Mouse (Mus musculus) ES-Bruce4 (cell line): ENCODE results near the gene Map7d1. TPM values are rescaled to one million over a fixed set of nuclear protein-coding genes. Genes with fewer than 3 reads are reported as not detected.
A peak's percentile ranks its signal among the peaks of the same experiment; 100 is the strongest.

ENCODE experiments used
- H3K27ac ChIP-seq: 2 replicates; pipeline ENCODE4 v1.5.1; 2012; ENCODE audit warnings: low read length, inconsistent platforms; ENCODE audit not compliant: insufficient read depth
- H3K27me3 ChIP-seq: 2 replicates; pipeline ENCODE4 v1.6.1; 2012; ENCODE audit warnings: mild to moderate bottlenecking, low read length, inconsistent platforms; ENCODE audit not compliant: control insufficient read depth, poor library complexity, insufficient read depth, severe bottlenecking
- H3K36me3 ChIP-seq: 2 replicates; pipeline ENCODE4 v1.6.1; 2012; ENCODE audit warnings: inconsistent platforms, mild to moderate bottlenecking, low read length, moderate library complexity; ENCODE audit not compliant: control insufficient read depth, poor library complexity, insufficient read depth, severe bottlenecking
- H3K4me1 ChIP-seq: one replicate; pipeline ENCODE4 v1.8.1; 2011; ENCODE audit warnings: low read length; ENCODE audit not compliant: control insufficient read depth, insufficient read depth
- H3K4me3 ChIP-seq: 2 replicates; pipeline ENCODE4 v1.5.1; 2011; ENCODE audit warnings: low read depth, mild to moderate bottlenecking, low read length
- H3K9ac ChIP-seq: 2 replicates; pipeline ENCODE4 v1.6.1; 2012; ENCODE audit warnings: low read depth, mild to moderate bottlenecking, inconsistent platforms; ENCODE audit not compliant: poor library complexity, severe bottlenecking
- H3K9me3 ChIP-seq: replicated peaks from 2 replicates; pipeline ENCODE4 v1.6.1; 2012; ENCODE audit warnings: mild to moderate bottlenecking, low read length, inconsistent platforms; ENCODE audit not compliant: control insufficient read depth, poor library complexity, insufficient read depth, severe bottlenecking
- CTCF ChIP-seq: IDR thresholded peaks from one replicate; pipeline ENCODE4 v1.8.1; 2011; ENCODE audit warnings: low read depth, low read length
- EP300 ChIP-seq: IDR thresholded peaks from 2 replicates; pipeline ENCODE4 v1.6.1; 2011; ENCODE audit warnings: low read depth, low read length; ENCODE audit not compliant: insufficient read depth
- POLR2A ChIP-seq: IDR thresholded peaks from one replicate; pipeline ENCODE4 v1.8.1; 2011; ENCODE audit warnings: low read length; ENCODE audit not compliant: insufficient read depth
- polyA plus RNA-seq: library from polyadenylated mRNA; stranded (reverse); fragments of >200 nt; gene quantifications from 2 replicates; pipeline ENCODE4 v1.2.4, GENCODE M21; 2011; ENCODE audit warnings: low read depth; ENCODE audit not compliant: missing spikeins, insufficient read depth, insufficient read length

The Map7d1 gene
- polyA plus RNA-seq, 1 experiment: 29.0 TPM

DNA sequence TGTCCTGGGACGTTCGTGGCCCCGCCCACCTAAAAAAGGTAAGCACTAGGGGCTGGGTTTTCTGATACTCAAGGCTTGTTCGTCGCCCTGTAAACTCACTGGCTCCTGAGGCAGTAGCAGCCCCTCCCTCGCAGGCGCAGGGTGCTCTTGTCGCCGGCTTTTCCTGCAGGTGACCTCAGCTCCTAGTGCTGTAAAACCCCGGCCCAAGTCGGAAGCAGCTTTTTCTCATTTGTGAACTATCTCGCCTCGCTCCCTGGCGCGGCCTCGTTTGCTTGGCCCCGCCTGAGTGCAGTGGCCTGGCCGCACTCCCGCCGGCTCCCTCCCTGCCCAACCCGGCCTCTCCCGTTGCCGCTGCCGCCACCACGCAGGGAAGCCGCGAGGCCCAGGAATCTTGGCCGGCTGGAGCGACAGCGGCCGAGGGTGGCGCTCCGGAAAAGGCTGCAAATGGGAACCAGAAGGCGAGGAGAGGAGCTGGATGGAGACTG is 40.5 kb upstream of the Map7d1 start:
- TF ChIP-seq POLR2A: no peak
- TF ChIP-seq CTCF: no peak
- no peak for TF ChIP-seq EP300
- H3K27ac ChIP-seq: no peak overlapping the region
- H3K4me3 ChIP-seq: peak overlapping the region; percentile 49
- H3K27me3 ChIP-seq: peaks cover 4% of the 10 kb centered on the region; the same call in 1 of the 2 replicates
- peaks cover 6% of the 10 kb centered on the region for H3K4me1 ChIP-seq
- peak overlapping the region; percentile 48 for H3K9ac ChIP-seq
- H3K36me3 ChIP-seq: no peaks in the 10 kb centered on the region
- H3K9me3 ChIP-seq: no peaks in the 10 kb centered on the region

DNA sequence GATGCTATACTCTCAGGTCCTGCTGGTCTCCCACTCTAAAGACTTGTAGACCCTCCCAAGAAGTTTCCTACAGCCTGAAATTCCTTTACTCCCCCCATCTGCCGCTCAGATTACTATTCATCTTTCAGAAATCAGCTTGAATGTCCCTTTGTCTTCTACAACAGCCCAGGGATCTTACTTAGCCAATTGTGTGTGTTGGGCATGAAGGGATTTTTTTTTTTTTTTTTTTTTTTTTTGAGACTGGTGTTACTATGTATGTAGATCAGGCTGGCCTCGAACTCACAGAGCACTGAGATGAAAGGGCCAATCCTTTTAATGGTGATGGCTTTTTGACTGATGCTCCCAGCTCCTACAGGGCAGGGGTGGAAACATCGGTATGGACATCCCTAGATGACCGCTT is 39.8 kb upstream of the Map7d1 start:
- Histone ChIP-seq H3K27ac (no peak overlapping the region), H3K9ac (no peak overlapping the region), H3K4me1 (peaks cover 6% of the 10 kb centered on the region), H3K27me3 (no peaks in the 10 kb centered on the region), H3K36me3 (no peaks in the 10 kb centered on the region), H3K9me3 (no peaks in the 10 kb centered on the region), H3K4me3 (no peak overlapping the region)
- TF ChIP-seq CTCF (no peak), EP300 (no peak), POLR2A (no peak)

DNA sequence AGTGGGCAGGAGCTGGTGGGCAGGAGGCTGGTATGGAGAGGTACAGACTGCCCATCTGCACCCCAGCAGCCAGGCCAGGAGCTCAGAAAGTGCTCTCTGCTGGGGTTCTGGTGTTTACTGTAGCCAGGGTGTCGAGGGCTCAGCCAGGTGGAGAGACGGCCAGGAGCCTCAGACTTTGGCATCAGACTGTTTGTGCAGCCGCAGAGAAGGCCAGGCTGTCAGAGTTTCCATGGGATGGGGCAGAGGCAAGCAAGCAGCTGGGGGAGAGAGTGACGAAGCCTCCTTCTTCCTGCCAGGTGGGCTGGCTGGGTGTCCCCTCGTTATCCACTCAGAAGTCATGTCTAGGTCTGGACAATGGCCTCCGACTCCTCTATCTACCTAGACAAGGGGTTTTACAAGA is 39.0 kb upstream of the Map7d1 start:
- H3K9ac ChIP-seq: no peak overlapping the region
- H3K36me3 ChIP-seq: no peaks in the 10 kb centered on the region
- TF ChIP-seq EP300 (no peak), CTCF (no peak), POLR2A (no peak)
- no peaks in the 10 kb centered on the region for H3K9me3 ChIP-seq
- H3K27me3 ChIP-seq: no peaks in the 10 kb centered on the region
- no peak overlapping the region for H3K27ac ChIP-seq
- H3K4me1 ChIP-seq: peaks cover 2% of the 10 kb centered on the region
- no peak overlapping the region for H3K4me3 ChIP-seq

DNA sequence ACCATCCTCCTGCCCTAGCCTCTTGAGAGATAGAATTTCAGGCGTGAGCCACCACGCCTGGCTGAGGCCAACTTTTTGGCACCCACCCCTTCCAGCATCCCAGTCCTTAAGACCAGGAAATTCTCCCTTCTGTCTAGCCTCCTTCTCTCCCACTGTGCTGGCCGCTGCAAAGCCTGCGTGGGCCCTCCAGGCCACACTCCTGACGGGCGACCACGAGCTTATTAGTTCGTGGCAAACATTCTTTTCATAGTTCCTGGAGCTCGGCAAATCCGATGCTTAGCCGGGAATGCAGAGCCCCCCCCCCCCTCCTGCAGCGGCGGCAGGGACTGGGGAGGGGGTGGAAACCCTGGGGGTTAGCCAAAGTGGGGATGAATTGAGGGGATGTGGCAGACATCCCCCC is 35.1 kb upstream of the Map7d1 start:
- Histone ChIP-seq H3K4me1 (peaks cover under 1% of the 10 kb centered on the region), H3K9ac (no peak overlapping the region), H3K27me3 (peaks cover 5% of the 10 kb centered on the region; the same call in 1 of the 2 replicates), H3K27ac (no peak overlapping the region), H3K4me3 (no peak overlapping the region), H3K36me3 (no peaks in the 10 kb centered on the region), H3K9me3 (no peaks in the 10 kb centered on the region)
- TF ChIP-seq EP300: no peak
- TF ChIP-seq POLR2A: no peak
- TF ChIP-seq CTCF: no peak

DNA sequence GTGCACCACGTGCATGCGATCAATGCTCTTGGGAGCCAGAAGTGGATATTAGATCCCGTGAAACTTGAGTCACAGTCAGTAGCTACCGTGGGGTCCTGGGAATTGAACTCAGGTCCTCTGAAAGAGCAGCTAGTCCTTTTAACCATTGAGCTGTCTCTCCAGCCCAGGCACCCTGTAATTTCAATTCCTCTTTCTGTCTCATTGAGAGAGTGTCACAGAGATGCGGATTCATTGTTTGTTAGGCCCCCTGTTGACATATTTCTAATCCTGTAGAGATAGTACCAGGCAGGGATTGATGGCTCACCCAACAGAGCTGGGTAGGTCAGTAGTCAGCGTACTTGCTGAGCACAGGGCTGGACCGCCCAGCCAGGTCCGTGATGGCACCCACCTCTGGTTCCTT is 34.2 kb upstream of the Map7d1 start:
- TF ChIP-seq CTCF (no peak), POLR2A (no peak), EP300 (no peak)
- no peak overlapping the region for H3K4me3 ChIP-seq
- peaks cover 11% of the 10 kb centered on the region; the same call in 1 of the 2 replicates for H3K27me3 ChIP-seq
- no peak overlapping the region for H3K27ac ChIP-seq
- no peaks in the 10 kb centered on the region for H3K9me3 ChIP-seq
- no peaks in the 10 kb centered on the region for H3K4me1 ChIP-seq
- H3K36me3 ChIP-seq: no peaks in the 10 kb centered on the region
- no peak overlapping the region for H3K9ac ChIP-seq

DNA sequence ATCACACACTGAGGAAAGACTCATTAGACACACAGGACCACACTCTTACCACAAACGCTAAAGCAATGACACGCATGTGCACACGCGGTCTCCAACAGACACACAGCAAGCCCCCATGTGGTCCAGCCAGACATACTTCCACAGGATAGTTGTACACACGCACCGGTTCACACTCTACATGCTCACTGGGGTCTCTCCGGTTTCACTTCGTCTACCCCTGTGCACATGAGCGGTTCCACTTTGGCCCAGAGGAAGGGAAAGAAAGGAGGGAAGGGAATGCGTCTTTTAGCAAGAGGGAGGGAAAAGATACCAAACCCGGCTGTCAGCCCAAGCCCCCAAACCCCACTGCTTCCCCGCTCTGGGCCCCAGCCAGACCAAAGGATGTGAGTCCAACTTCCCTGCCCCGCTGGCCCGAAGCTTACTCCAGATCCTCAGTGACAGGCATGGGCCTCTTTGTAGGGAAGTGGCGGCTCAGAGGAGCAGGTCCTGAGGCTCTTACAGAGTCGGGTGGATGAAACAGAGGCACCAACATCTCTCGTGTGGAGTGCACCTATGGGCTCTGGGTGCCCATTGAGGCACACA is 32.0 kb upstream of the Map7d1 start:
- H3K36me3 ChIP-seq: no peaks in the 10 kb centered on the region
- TF ChIP-seq POLR2A: no peak
- no peak for TF ChIP-seq CTCF
- no peak for TF ChIP-seq EP300
- H3K27ac ChIP-seq: no peak overlapping the region
- H3K9ac ChIP-seq: no peak overlapping the region
- no peaks in the 10 kb centered on the region for H3K9me3 ChIP-seq
- peaks cover 11% of the 10 kb centered on the region; the same call in 1 of the 2 replicates for H3K27me3 ChIP-seq
- no peaks in the 10 kb centered on the region for H3K4me1 ChIP-seq
- H3K4me3 ChIP-seq: peak overlapping the region; percentile 32
